Mouse (Mus musculus): ENCODE results near the gene Shank2. TPM values are rescaled to one million over a fixed set of nuclear protein-coding genes. Genes with fewer than 3 reads are reported as not detected.

Shank2 gene
- total and polyA plus RNA-seq, 3 experiments = 0.31 to 0.55 (median 0.41) TPM

DNA sequence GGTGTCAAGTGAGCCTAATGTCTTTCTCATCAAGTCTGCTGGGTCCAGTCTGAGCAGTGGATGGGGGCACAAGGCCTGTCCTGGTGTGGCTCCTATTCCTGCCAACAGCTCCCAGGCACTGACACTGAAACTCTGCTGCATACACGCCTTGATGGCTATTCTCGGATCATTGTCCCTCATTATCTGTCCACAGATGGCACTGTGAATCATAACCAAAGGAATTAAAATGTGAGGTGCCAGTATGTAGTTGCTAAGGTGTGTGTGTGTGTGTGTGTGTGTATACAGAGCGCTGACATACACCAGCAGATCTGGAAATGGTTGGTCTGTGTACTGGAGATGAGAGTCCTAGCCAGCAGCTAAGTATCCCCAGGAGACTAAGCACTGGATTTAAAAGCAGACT, 110.3 kb downstream of the Shank2 start:
- intact Hi-C loops (cut with DNase I) = no loop called here
- 50% methylated on average over 3 of the region's 3 CpGs for WGBS

DNA sequence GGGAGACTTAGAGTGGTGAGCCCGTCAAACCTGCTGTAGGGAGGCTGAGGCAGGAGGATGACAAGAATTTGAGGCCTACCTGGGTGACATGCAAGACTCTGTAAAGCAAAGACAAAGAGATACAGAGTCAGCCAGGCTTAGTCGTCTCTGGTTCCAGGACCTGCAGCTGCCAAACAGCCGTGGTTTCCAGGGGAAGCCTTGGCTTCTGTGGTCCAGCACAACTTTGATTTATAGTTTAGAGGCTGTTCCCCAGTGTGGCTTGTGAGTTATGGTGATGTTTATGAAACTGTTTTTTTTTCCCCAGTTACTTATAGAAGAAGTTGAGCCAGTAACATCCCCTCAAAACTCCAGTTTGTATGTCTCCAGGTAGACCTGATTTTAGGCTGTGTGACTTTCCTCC, 112.5 kb downstream of the Shank2 start:
- Histone ChIP-seq H3K36me3 (ENCODE audit: control insufficient read depth, insufficient read depth, low read length) (no peaks in the 10 kb centered on the region), H3K27ac (no peak overlapping the region), H3K4me3 (no peak overlapping the region), H3K27me3 (ENCODE audit: control insufficient read depth, insufficient read depth, low read length) (no peaks in the 10 kb centered on the region), H3K9ac (ENCODE audit: low read depth, low read length) (no peak overlapping the region), H3K4me1 (ENCODE audit: control insufficient read depth, insufficient read depth, low read length) (no peaks in the 10 kb centered on the region), H3K79me2 (replicated peaks; ENCODE audit: control insufficient read depth, insufficient read depth, low read length) (no peaks in the 10 kb centered on the region)
- intact Hi-C loops (cut with DNase I) = no loop called here
- TF ChIP-seq POLR2A (IDR thresholded peaks at IDR 0.05; ENCODE audit: insufficient read depth, low read depth, low read length) (no peak), CTCF (IDR thresholded peaks at IDR 0.05) (no peak), EP300 (IDR thresholded peaks at IDR 0.05; ENCODE audit: insufficient read depth, low read depth, low read length) (no peak)
- WGBS = 70% methylated on average over 3 of the region's 3 CpGs
- no peak for DNase-seq

More for the DNA sequence above, 110.3 kb downstream of the Shank2 start:
- TF ChIP-seq EP300 (IDR thresholded peaks at IDR 0.05; ENCODE audit: insufficient read depth, low read depth, low read length) = no peak
- H3K27ac ChIP-seq = no peak overlapping the region
- no peaks in the 10 kb centered on the region for H3K4me1 ChIP-seq (ENCODE audit: control insufficient read depth, insufficient read depth, low read length)
- H3K36me3 ChIP-seq (ENCODE audit: control insufficient read depth, insufficient read depth, low read length) = no peaks in the 10 kb centered on the region
- no peak for DNase-seq
- no peak overlapping the region for H3K9ac ChIP-seq (ENCODE audit: low read depth, low read length)
- no peaks in the 10 kb centered on the region for H3K79me2 ChIP-seq (replicated peaks; ENCODE audit: control insufficient read depth, insufficient read depth, low read length)
- no peaks in the 10 kb centered on the region for H3K27me3 ChIP-seq (ENCODE audit: control insufficient read depth, insufficient read depth, low read length)
- H3K4me3 ChIP-seq = no peak overlapping the region

DNA sequence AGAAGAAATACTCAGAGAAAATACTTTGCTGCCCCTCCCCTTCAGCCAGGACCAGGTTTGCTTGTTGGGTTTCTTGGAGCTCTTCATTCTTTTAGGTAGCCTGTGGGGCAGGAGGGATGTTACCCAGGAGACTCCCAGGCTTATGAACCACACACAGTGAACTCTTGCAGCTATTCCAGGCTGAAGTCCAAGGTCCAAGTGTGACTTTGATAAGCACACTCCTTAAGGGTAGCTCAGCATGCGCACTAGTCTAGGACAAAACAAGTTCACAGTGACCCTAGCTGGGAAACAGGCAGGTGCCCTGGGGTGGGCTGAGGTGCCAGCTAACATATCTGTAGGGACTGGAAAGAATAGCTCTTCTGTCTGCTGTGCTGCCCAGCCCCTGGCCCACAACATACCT, 117.8 kb downstream of the Shank2 start:
- H3K4me3 ChIP-seq = no peak overlapping the region
- no peaks in the 10 kb centered on the region for H3K4me1 ChIP-seq (ENCODE audit: control insufficient read depth, insufficient read depth, low read length)
- no peaks in the 10 kb centered on the region for H3K27me3 ChIP-seq (ENCODE audit: control insufficient read depth, insufficient read depth, low read length)
- H3K9ac ChIP-seq (ENCODE audit: low read depth, low read length) = no peak overlapping the region
- TF ChIP-seq POLR2A (IDR thresholded peaks at IDR 0.05; ENCODE audit: insufficient read depth, low read depth, low read length) (no peak), EP300 (IDR thresholded peaks at IDR 0.05; ENCODE audit: insufficient read depth, low read depth, low read length) (no peak), CTCF (IDR thresholded peaks at IDR 0.05) (no peak)
- no peaks in the 10 kb centered on the region for H3K79me2 ChIP-seq (replicated peaks; ENCODE audit: control insufficient read depth, insufficient read depth, low read length)
- H3K27ac ChIP-seq = no peak overlapping the region
- intact Hi-C loops (cut with DNase I) = no loop called here
- DNase-seq = peak in 1 of 2 experiments; percentile 5
- WGBS = 38% methylated on average over 1 of the region's 1 CpGs
- no peaks in the 10 kb centered on the region for H3K36me3 ChIP-seq (ENCODE audit: control insufficient read depth, insufficient read depth, low read length)

DNA sequence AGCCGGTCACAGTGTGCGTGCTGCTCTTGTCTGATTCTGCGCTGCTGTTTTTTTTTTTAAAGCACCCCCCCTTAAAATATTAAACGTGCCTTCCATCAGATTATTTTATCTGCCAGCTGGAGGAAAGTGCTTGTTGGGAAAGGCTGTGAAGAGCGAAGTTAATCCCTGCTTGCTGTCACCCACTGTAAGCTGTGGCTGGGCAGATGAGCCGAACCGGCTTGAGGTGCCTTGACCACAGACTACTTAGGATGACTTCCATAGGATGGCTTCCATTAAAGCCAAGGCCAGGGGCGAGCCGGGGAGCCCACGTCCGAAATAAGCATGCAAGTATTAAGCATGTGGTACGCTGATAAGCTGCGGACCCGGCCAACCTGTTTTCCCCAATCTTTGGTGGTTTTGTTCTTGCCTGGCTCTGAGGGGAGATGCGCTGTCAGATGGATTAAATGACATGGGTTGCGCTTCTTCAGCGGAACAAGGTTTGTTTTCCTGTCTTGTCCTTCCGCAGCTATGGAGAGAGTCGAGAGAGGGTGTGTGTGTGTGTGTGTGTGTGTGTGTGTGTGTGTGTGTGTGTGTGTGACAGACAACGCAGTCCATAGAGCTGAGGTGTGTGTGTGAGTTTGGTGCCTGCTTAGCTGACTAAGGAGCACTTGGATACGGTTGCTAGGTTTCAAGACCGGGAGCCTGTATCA, 131.1 kb downstream of the Shank2 start:
- Histone ChIP-seq H3K4me3 (no peak overlapping the region), H3K4me1 (ENCODE audit: control insufficient read depth, insufficient read depth, low read length) (no peaks in the 10 kb centered on the region), H3K9ac (ENCODE audit: low read depth, low read length) (no peak overlapping the region), H3K27ac (no peak overlapping the region), H3K27me3 (ENCODE audit: control insufficient read depth, insufficient read depth, low read length) (0 out of 2 replicates have a peak, but pooled peaks cover 1% of the 10 kb centered on the region), H3K79me2 (replicated peaks; ENCODE audit: control insufficient read depth, insufficient read depth, low read length) (no peaks in the 10 kb centered on the region), H3K36me3 (ENCODE audit: control insufficient read depth, insufficient read depth, low read length) (no peaks in the 10 kb centered on the region)
- no peak for DNase-seq
- 78% methylated on average over 22 of the region's 22 CpGs for WGBS
- TF ChIP-seq POLR2A (IDR thresholded peaks at IDR 0.05; ENCODE audit: insufficient read depth, low read depth, low read length) (no peak), CTCF (IDR thresholded peaks at IDR 0.05) (no peak), EP300 (IDR thresholded peaks at IDR 0.05; ENCODE audit: insufficient read depth, low read depth, low read length) (no peak)
- intact Hi-C loops (cut with DNase I) = no loop called here

DNA sequence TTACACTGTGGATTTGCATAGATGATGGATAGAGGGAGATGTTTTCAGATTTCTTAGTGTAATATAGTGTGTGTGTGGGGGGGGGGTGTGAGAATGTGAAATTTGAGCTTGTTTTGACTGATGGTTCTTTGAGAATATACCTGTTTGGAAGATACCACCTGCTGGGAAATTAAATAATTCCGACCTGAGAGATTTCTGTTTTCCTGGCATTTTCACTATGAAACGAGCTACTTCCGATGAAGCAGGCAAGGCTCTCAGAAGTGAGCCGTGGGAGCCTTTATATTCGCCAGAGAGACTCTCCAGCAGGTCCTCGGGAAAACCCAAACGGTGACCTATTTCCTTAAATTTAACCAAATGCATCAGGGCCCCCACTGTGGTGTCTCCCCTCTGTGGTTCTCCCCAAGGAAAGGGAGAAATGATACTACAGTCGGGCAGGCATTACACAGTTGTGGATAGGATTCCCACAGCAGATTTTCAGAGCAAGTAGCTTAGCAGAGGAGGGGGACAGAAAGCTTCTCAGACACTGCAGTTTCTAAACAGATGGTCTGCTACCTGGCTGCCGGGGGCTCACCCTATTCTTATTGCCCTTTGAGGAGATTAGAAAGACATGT, 131.8 kb downstream of the Shank2 start:
- Histone ChIP-seq H3K9ac (ENCODE audit: low read depth, low read length) (no peak overlapping the region), H3K79me2 (replicated peaks; ENCODE audit: control insufficient read depth, insufficient read depth, low read length) (no peaks in the 10 kb centered on the region), H3K4me3 (no peak overlapping the region), H3K27me3 (ENCODE audit: control insufficient read depth, insufficient read depth, low read length) (0 out of 2 replicates have a peak, but pooled peaks cover 1% of the 10 kb centered on the region), H3K4me1 (ENCODE audit: control insufficient read depth, insufficient read depth, low read length) (no peaks in the 10 kb centered on the region), H3K27ac (no peak overlapping the region), H3K36me3 (ENCODE audit: control insufficient read depth, insufficient read depth, low read length) (no peaks in the 10 kb centered on the region)
- no peak for DNase-seq
- 69% methylated on average over 9 of the region's 9 CpGs for WGBS
- no peak for TF ChIP-seq POLR2A (IDR thresholded peaks at IDR 0.05; ENCODE audit: insufficient read depth, low read depth, low read length)
- TF ChIP-seq EP300 (IDR thresholded peaks at IDR 0.05; ENCODE audit: insufficient read depth, low read depth, low read length) = no peak
- intact Hi-C loops (cut with DNase I) = no loop called here

DNA sequence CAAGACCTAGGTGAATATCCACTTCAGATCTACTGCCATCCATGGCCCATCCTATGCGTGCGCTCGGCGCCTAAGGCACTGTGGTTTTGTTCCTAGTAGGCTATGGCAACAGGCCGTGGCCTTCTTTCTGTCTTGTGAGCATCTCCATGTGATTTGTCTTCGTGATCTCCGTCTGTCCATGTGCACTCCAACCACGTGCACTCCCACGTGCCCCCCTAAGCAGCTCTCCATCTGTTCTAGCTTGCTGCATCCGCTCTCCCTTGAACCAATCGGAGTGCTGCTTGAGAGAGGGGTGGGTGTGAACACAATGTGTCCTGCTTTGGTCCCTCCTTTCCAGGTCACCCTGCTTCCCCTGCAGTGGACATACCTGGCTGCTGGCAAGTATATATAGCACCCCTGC, 133.0 kb downstream of the Shank2 start:
- no peaks in the 10 kb centered on the region for H3K4me1 ChIP-seq (ENCODE audit: control insufficient read depth, insufficient read depth, low read length)
- H3K4me3 ChIP-seq = no peak overlapping the region
- no peaks in the 10 kb centered on the region for H3K79me2 ChIP-seq (replicated peaks; ENCODE audit: control insufficient read depth, insufficient read depth, low read length)
- no peak overlapping the region for H3K27ac ChIP-seq
- H3K27me3 ChIP-seq (ENCODE audit: control insufficient read depth, insufficient read depth, low read length) = no peaks in the 10 kb centered on the region
- no peak overlapping the region for H3K9ac ChIP-seq (ENCODE audit: low read depth, low read length)
- intact Hi-C loops (cut with DNase I) = no loop called here
- DNase-seq = no peak
- H3K36me3 ChIP-seq (ENCODE audit: control insufficient read depth, insufficient read depth, low read length) = no peaks in the 10 kb centered on the region
- WGBS = 91% methylated on average over 11 of the region's 11 CpGs
- TF ChIP-seq EP300 (IDR thresholded peaks at IDR 0.05; ENCODE audit: insufficient read depth, low read depth, low read length) (no peak), POLR2A (IDR thresholded peaks at IDR 0.05; ENCODE audit: insufficient read depth, low read depth, low read length) (no peak), CTCF (IDR thresholded peaks at IDR 0.05) (no peak)

All from heart, adult 2 months (tissue).